Mouse (Mus musculus) embryonic fibroblast, embryonic 13.5 days (primary cell): ENCODE data around the gene Adora1.

ENCODE experiments used
- CTCF ChIP-seq: IDR thresholded peaks from 2 replicates; pipeline ENCODE4 v1.5.1; 2011; ENCODE audit warnings: mild to moderate bottlenecking, control low read depth, low read length, moderate library complexity, borderline replicate concordance; ENCODE audit not compliant: insufficient read depth
- POLR2A ChIP-seq: IDR thresholded peaks from 2 replicates; pipeline ENCODE4 v1.6.1; 2011; ENCODE audit warnings: low read depth, mild to moderate bottlenecking, control low read depth, low read length, moderate library complexity

DNA sequence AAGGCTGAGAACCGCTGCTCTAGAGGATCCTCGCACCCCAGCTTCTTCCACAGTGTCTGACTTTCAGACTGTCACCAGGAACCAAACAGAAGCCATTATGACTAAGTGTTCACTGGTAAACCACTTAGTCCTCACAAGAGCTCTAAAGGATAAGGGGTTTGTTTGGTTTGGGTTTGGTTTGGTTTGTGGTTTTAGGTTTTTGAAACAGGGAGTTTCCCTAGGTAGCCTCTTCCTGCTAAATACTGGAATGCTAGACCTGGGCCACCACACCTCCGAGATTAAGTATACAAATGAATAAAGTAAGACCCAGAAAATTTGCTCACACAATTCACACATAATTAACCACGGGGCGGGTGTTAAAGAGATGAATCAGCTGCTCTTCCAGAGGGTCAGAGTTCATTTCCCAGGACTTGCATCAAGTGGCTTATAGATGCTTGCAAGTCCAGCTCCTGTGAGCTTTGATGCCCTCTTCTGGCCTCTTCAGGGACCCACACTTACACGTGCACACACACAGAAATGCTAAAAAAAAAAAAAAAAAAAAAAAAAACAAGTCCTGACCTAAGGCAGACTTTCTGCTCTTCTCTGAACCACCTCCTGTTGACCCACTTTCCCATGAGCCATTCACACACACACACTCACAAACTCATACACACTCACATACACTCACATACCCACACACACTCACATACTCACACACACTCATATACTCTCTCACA is 72.6 kb downstream of the Adora1 start:
- TF ChIP-seq POLR2A: no peak
- no peak for TF ChIP-seq CTCF
